Mouse (Mus musculus) hindbrain, embryonic 15.5 days (tissue): ENCODE data around the gene Pde3a. TPM values are rescaled to one million over a fixed set of nuclear protein-coding genes. Genes with fewer than 3 reads are reported as not detected.

ENCODE experiments used
- ATAC-seq: fragments of 200-750 bp; cut with Nextera tagmentation; 2 replicates; pipeline ENCODE4 v1.8.0; 2017; ENCODE audit warnings: low read depth, moderate number of reproducible peaks, moderate TSS enrichment; ENCODE audit not compliant: low FRiP score
- H3K27ac ChIP-seq: fragments of 300-500 bp; sonication (generic); replicated peaks from 2 replicates; pipeline ENCODE4 v1.5.1; 2015; ENCODE audit warnings: mild to moderate bottlenecking, inconsistent platforms
- H3K27me3 ChIP-seq: fragments of 300-500 bp; sonication (generic); 2 replicates; pipeline ENCODE4 v1.6.1; 2015; ENCODE audit warnings: control low read depth, inconsistent platforms
- H3K36me3 ChIP-seq: fragments of 300-500 bp; sonication (generic); 2 replicates; pipeline ENCODE4 v1.6.1; 2015; ENCODE audit warnings: control low read depth, inconsistent platforms
- H3K4me1 ChIP-seq: fragments of 300-500 bp; sonication (generic); replicated peaks from 2 replicates; pipeline ENCODE4 v1.6.1; 2015; ENCODE audit warnings: control low read depth, inconsistent platforms
- H3K4me2 ChIP-seq: fragments of 300-500 bp; sonication (generic); 2 replicates; pipeline ENCODE4 v1.6.1; 2015; ENCODE audit warnings: moderate library complexity, mild to moderate bottlenecking, inconsistent platforms
- H3K4me3 ChIP-seq: fragments of 300-500 bp; sonication (generic); 2 replicates; pipeline ENCODE4 v1.5.1; 2015; ENCODE audit warnings: mild to moderate bottlenecking, inconsistent platforms
- H3K9ac ChIP-seq: fragments of 300-500 bp; sonication (generic); 2 replicates; pipeline ENCODE4 v1.6.1; 2015; ENCODE audit warnings: inconsistent platforms
- H3K9me3 ChIP-seq: fragments of 300-500 bp; sonication (generic); 2 replicates; pipeline ENCODE4 v1.6.1; 2016; ENCODE audit warnings: control low read depth, inconsistent platforms
- WGBS: fragments of 180-500 bp; shearing (Covaris S2); methylation state at CpG from one replicate; pipeline ENCODE4 v1.1.7; 2015; 5-methylcytosine and 5-hydroxymethylcytosine counted together
- polyA plus RNA-seq: library from polyadenylated mRNA; unstranded; fragments of >200 nt; fragmentation: Nextera tagmentation; extraction: Ambion mirVana; gene quantifications from 2 replicates; pipeline ENCODE4 v1.2.1, GENCODE M21; 2015

Gene Pde3a
- polyA plus RNA-seq, 1 experiment from 2014 or later: 2.5 TPM

DNA sequence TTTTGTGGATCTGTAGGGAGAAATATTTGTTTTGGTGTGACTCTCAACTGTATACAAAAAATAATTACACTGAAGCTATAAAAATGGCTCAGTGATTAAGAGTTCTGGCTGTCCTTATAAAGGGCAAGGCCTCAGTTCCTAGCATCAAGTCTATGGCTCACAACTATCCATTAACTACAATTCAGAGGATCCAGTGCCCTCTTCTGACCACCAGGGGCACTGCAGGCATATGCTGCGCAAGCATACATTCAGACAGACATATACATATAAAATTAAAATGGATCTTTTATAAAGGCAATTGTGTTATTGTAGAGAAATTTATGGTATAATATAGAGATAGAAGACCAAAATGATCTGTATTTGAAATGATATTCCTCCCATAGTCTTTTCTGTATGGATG, 181.1 kb downstream of the Pde3a start:
- Histone ChIP-seq H3K9ac (no peak overlapping the region), H3K4me3 (no peak overlapping the region), H3K36me3 (no peaks in the 10 kb centered on the region), H3K9me3 (no peaks in the 10 kb centered on the region), H3K4me2 (no peak overlapping the region), H3K27ac (no peak overlapping the region), H3K27me3 (no peaks in the 10 kb centered on the region), H3K4me1 (peaks cover 10% of the 10 kb centered on the region; the same call in 1 of the 2 replicates)
- 91% methylated on average over 1 of the region's 1 CpGs for WGBS
- ATAC-seq: no peak

DNA sequence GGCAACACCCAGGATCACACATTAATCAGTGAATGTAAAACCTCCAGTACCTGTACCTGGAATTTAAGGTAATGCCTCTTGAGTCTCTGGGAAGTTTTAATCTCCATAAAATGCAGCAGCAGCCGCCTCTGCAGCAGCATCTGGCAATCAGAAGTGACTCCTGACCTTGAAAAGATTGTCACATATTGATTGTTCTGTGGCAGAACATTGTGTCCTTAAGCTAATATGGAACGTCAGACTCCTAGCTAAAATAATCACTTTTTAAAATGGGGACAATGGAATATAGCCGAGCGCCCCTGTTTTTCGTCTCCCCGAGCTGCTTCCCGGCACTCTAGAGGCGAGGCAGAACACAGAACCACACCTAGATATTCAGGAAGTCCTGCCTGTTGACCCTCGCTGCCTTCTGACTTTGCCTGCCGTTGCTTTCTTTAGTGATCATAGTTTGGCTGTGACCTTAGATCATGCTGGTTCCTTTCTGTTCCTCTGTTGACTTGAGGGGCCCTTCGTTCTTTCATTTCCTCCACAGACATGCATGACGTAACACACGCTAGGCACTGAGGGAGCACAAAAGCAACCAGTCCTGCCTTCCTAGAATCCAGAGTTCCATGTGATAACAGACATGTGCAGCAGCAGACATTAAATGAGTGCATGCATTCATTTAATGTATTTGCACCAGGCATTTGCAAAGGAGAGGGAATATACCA, 183.4 kb downstream of the Pde3a start:
- H3K9ac ChIP-seq: no peak overlapping the region
- no peaks in the 10 kb centered on the region for H3K36me3 ChIP-seq
- 88% methylated on average over 13 of the region's 13 CpGs for WGBS
- ATAC-seq: no peak
- H3K4me1 ChIP-seq: peaks cover 10% of the 10 kb centered on the region; the same call in 1 of the 2 replicates
- H3K27ac ChIP-seq: no peak overlapping the region
- no peaks in the 10 kb centered on the region for H3K9me3 ChIP-seq
- no peaks in the 10 kb centered on the region for H3K27me3 ChIP-seq
- no peak overlapping the region for H3K4me2 ChIP-seq
- H3K4me3 ChIP-seq: no peak overlapping the region

DNA sequence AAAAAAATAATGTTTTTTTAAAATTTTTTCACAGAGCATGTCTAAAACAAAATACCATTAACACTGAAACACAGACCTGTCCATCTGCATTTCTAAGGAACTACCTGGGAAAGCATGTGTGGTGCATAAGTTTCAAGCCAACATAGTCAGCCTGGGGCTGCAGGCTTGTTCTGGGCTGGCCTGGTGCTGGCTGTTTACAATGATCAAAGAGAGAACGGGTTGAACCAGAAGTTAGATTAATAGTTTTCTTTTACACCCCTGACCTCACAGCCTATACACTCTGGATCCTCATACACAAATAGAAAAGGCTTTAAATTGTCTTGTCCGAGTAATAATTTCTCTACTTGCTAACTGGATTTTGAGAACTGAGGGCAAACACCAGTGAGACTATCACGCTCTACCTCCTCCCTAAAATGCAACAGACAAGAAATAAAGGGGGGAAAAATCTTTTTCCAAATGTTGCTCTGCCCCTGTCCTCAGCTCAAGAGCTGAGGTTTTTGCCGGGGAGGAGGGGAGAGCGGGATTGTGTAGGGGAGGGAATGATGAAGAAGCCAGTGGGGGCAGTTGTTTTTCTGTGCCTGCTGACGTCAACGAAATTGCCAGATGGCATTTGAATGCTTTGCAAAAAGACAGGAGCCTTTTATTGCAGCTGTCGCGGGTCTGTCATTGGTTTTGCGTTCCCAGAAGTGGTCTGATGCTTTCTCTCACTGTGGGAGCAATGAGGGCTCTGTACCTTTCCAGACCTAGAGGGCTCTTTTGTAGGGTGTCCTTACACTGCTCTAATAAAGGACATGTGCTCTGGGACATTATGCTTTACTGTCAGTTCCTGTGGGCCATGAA, 185.1 kb downstream of the Pde3a start:
- Histone ChIP-seq H3K4me2 (no peak overlapping the region), H3K9ac (no peak overlapping the region), H3K27me3 (no peaks in the 10 kb centered on the region), H3K36me3 (no peaks in the 10 kb centered on the region), H3K4me1 (peaks cover 10% of the 10 kb centered on the region; the same call in 1 of the 2 replicates), H3K27ac (0 out of 2 replicates have a peak overlapping the region, but pooled peaks have one; percentile 22), H3K4me3 (no peak overlapping the region), H3K9me3 (no peaks in the 10 kb centered on the region)
- WGBS: 28% methylated on average over 10 of the region's 10 CpGs
- ATAC-seq: peak; percentile 71

DNA sequence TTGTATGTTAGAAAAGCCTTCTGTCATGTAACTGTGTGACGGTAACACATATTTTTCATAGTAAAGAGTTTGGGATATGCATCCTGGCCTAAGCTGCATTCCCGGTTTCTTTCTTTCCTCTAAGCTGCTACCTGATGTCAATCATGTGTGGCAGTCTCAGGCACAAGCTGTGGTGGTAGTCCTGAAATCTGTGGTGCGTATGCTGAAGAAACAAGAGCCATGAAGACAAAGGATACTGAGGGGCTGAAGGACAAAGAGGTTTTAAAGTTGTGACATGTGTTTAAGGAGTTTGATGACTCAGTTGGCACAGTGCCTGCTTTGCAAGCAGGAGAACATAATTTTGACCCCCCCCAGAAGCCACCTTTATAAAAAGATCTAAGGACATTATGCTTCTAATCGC, 186.1 kb downstream of the Pde3a start:
- Histone ChIP-seq H3K4me2 (no peak overlapping the region), H3K9me3 (no peaks in the 10 kb centered on the region), H3K9ac (no peak overlapping the region), H3K4me3 (no peak overlapping the region), H3K36me3 (no peaks in the 10 kb centered on the region), H3K27ac (no peak overlapping the region), H3K27me3 (no peaks in the 10 kb centered on the region), H3K4me1 (peaks cover 10% of the 10 kb centered on the region; the same call in 1 of the 2 replicates)
- ATAC-seq: no peak
- 74% methylated on average over 4 of the region's 4 CpGs for WGBS

DNA sequence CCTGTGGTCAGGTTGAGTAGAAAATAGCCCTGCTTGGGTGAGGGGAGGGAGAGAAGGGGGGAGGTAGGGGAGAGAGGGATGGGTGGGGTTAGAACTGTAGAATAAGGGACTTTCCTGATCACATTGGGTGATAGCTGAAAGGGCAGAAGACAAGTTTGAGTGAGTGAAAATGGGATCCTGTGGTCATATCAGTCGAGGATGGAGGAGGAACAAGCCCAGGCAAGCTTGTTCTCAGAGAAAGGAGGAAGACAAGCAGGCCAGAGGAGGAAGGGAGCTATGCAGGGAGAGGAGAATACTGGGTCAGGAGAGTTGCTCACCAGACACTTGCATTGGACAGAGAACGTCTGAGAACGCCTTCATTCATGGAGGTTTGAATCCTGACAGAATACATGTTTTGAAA, 190.9 kb downstream of the Pde3a start:
- no peaks in the 10 kb centered on the region for H3K36me3 ChIP-seq
- H3K9ac ChIP-seq: no peak overlapping the region
- 67% methylated on average over 3 of the region's 3 CpGs for WGBS
- H3K9me3 ChIP-seq: no peaks in the 10 kb centered on the region
- H3K4me1 ChIP-seq: no peaks in the 10 kb centered on the region
- no peak overlapping the region for H3K4me2 ChIP-seq
- ATAC-seq: no peak
- no peak overlapping the region for H3K27ac ChIP-seq
- no peaks in the 10 kb centered on the region for H3K27me3 ChIP-seq
- H3K4me3 ChIP-seq: no peak overlapping the region

GRCm38 (mm10) chr6:141447547-141447946, 198.5 kb downstream of the Pde3a start:
- H3K9me3 ChIP-seq: no peaks in the 10 kb centered on the region
- no peaks in the 10 kb centered on the region for H3K4me1 ChIP-seq
- 17% methylated on average over 3 of the region's 3 CpGs for WGBS
- H3K27ac ChIP-seq: no peak overlapping the region
- no peak overlapping the region for H3K4me3 ChIP-seq
- no peaks in the 10 kb centered on the region for H3K27me3 ChIP-seq
- no peak overlapping the region for H3K4me2 ChIP-seq
- no peak for ATAC-seq
- H3K36me3 ChIP-seq: no peaks in the 10 kb centered on the region
- H3K9ac ChIP-seq: no peak overlapping the region

DNA sequence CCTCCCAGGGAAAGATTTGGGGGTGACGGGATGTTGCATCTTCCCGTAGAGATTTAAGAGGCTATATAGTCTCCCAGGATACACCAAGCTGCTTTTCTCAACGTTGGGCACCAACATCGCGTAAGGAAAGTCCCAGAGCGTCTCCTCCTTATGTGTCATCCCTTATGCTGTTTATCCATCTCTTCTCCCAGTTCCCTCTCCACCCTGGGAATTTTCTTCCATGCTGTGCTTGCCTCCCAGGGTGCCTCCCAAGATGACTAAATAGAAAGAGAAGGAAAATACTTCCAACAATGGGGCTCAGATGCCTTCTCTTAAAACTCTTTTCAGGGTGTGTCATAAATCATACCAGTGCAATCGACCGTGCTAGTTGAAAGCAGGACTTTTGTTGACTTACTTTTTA, 199.8 kb downstream of the Pde3a start:
- no peaks in the 10 kb centered on the region for H3K36me3 ChIP-seq

DNA sequence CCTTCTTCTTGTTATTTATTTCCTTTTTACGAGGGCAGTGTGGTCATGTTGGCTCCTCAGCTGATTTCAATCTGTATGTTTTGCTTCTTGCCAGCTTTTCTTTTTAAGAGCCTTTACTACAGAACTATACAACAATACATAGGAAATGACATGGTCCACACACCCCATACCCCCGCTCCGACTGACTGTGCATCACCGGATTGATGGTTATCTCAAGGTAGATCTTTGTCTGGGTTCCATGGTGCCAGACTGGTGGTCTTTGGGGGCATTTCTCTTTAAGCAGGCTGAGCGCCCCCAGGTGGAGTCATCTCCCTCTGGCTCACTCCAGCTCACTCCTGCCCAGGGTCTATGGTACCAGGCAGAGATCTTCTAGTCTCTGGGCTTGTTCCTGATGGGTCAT, 206.3 kb downstream of the Pde3a start:
- no peak for ATAC-seq
- Histone ChIP-seq H3K9me3 (no peaks in the 10 kb centered on the region), H3K4me2 (no peak overlapping the region), H3K4me3 (no peak overlapping the region), H3K36me3 (no peaks in the 10 kb centered on the region), H3K27me3 (no peaks in the 10 kb centered on the region), H3K9ac (no peak overlapping the region), H3K27ac (no peak overlapping the region), H3K4me1 (no peaks in the 10 kb centered on the region)
- 82% methylated on average over 5 of the region's 5 CpGs for WGBS

More for the DNA sequence above, 199.8 kb downstream of the Pde3a start:
- Histone ChIP-seq H3K27me3 (no peaks in the 10 kb centered on the region), H3K9ac (no peak overlapping the region), H3K27ac (no peak overlapping the region), H3K9me3 (no peaks in the 10 kb centered on the region), H3K4me1 (no peaks in the 10 kb centered on the region), H3K4me3 (no peak overlapping the region), H3K4me2 (no peak overlapping the region)
- 68% methylated on average over 8 of the region's 8 CpGs for WGBS
- ATAC-seq: no peak

DNA sequence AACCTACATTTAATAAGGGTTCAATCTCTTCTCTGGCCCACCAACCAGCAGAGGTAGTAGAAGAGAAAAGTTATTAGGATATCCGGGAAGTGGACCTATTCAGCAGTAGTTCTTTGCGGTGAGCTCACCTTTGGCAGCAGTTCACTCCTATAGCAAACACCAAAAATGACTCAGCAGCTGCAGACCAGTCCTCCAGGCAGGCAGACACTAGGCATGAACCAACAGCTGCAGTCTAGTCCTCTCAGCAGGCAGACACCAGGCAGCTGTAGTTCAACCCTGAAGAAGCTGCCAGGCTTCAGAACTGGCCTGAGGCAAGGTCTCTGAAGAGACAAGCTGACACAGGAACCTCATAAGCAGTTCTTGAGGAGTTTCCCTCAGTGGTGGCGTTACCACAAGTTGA, 207.5 kb downstream of the Pde3a start:
- H3K27ac ChIP-seq: no peak overlapping the region
- H3K9ac ChIP-seq: no peak overlapping the region
- WGBS: 90% methylated on average over 3 of the region's 3 CpGs
- no peaks in the 10 kb centered on the region for H3K4me1 ChIP-seq
- no peaks in the 10 kb centered on the region for H3K27me3 ChIP-seq
- H3K9me3 ChIP-seq: no peaks in the 10 kb centered on the region
- ATAC-seq: no peak
- H3K4me3 ChIP-seq: no peak overlapping the region
- no peaks in the 10 kb centered on the region for H3K36me3 ChIP-seq
- no peak overlapping the region for H3K4me2 ChIP-seq

GRCm38 (mm10) chr6:141470251-141470650, 221.2 kb downstream of the Pde3a start:
- Histone ChIP-seq H3K4me3 (no peak overlapping the region), H3K36me3 (no peaks in the 10 kb centered on the region), H3K9me3 (no peaks in the 10 kb centered on the region), H3K27me3 (no peaks in the 10 kb centered on the region), H3K4me2 (no peak overlapping the region), H3K4me1 (no peaks in the 10 kb centered on the region), H3K27ac (no peak overlapping the region), H3K9ac (no peak overlapping the region)
- no peak for ATAC-seq
- 93% methylated on average over 2 of the region's 2 CpGs for WGBS

DNA sequence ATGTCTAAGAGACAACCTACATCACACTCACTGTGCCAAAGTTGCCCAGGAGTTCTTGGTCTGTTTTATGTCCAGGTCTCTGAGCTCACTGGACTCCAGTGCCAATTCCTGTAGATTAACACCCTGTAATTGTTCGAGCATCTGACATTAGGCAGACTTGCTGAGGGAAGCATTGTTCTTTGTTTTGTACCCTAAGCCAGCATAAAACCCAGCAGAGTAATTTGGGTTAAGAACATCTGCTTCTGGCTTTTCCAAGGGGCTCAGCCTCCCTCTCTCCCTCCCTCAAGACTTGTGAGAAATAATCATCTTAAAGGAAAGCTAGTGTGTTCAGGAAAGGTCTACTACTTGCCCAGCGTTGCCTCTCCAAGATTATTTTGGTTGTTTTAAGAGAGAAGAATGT, 225.2 kb downstream of the Pde3a start:
- no peaks in the 10 kb centered on the region for H3K36me3 ChIP-seq
- no peak overlapping the region for H3K27ac ChIP-seq
- no peak for ATAC-seq
- 74% methylated on average over 2 of the region's 2 CpGs for WGBS
- H3K9ac ChIP-seq: no peak overlapping the region
- H3K4me3 ChIP-seq: no peak overlapping the region
- H3K27me3 ChIP-seq: no peaks in the 10 kb centered on the region
- no peak overlapping the region for H3K4me2 ChIP-seq
- H3K4me1 ChIP-seq: no peaks in the 10 kb centered on the region
- no peaks in the 10 kb centered on the region for H3K9me3 ChIP-seq

- Histone ChIP-seq H3K9ac (no peak overlapping the region), H3K9me3 (no peaks in the 10 kb centered on the region), H3K4me1 (no peaks in the 10 kb centered on the region), H3K4me3 (no peak overlapping the region), H3K27me3 (no peaks in the 10 kb centered on the region), H3K4me2 (no peak overlapping the region), H3K27ac (no peak overlapping the region), H3K36me3 (no peaks in the 10 kb centered on the region)
- ATAC-seq: no peak
- WGBS: 55% methylated on average over 3 of the region's 3 CpGs
Measured at GRCm38 (mm10) chr6:141474696-141475095, 225.6 kb downstream of the Pde3a start.
